Mouse (Mus musculus) c-Kit-positive CD71-positive TER-119-negative erythroid progenitor cells, embryonic 14.5 days (primary cell): Measurements from ENCODE around the gene Aifm2.

Experiments used
- DNase-seq: peaks from one replicate; pipeline ENCODE4 v3.0.0-alpha.2; 2013; ENCODE audit warnings: low read depth

Aifm2 gene

GRCm38 (mm10) chr10:61714771-61715461 is at the start of gene Aifm2:
TSS of gene Aifm2 (plus strand) at chr10:61715263.
- no peak for DNase-seq

- DNase-seq = no peak
Observed at GRCm38 (mm10) chr10:61665651-61666050, 49.4 kb upstream of the Aifm2 start.

GRCm38 (mm10) chr10:61669289-61669688 is 45.8 kb upstream of the Aifm2 start:
- DNase-seq = no peak

- DNase-seq = no peak
Observed at GRCm38 (mm10) chr10:61669896-61670295, 45.2 kb upstream of the Aifm2 start.

GRCm38 (mm10) chr10:61670758-61671157 is 44.3 kb upstream of the Aifm2 start:
- no peak for DNase-seq

- DNase-seq = peak; percentile 68
Observed at GRCm38 (mm10) chr10:61675935-61676334, 39.1 kb upstream of the Aifm2 start.

- no peak for DNase-seq
Observed at GRCm38 (mm10) chr10:61679545-61679944, 35.5 kb upstream of the Aifm2 start.

GRCm38 (mm10) chr10:61680015-61680913 is 34.8 kb upstream of the Aifm2 start, which contains the start of gene Sar1a:
TSS of gene Sar1a (plus strand) at chr10:61680299.
- DNase-seq = peak; percentile 95

GRCm38 (mm10) chr10:61689405-61689804 is 25.7 kb upstream of the Aifm2 start:
- no peak for DNase-seq

GRCm38 (mm10) chr10:61693563-61693962 is 21.5 kb upstream of the Aifm2 start:
- no peak for DNase-seq

GRCm38 (mm10) chr10:61694870-61695670 is 20.0 kb upstream of the Aifm2 start, which contains the start of gene Tysnd1:
TSS of gene Tysnd1 (plus strand) at chr10:61695514.
- peak; percentile 95 for DNase-seq

GRCm38 (mm10) chr10:61695703-61696559 is 19.1 kb upstream of the Aifm2 start:
- no peak for DNase-seq

GRCm38 (mm10) chr10:61696560-61696823 is 18.6 kb upstream of the Aifm2 start:
- no peak for DNase-seq

- DNase-seq = no peak
Observed at GRCm38 (mm10) chr10:61697028-61697427, 18.0 kb upstream of the Aifm2 start.

GRCm38 (mm10) chr10:61704663-61705062 is 10.4 kb upstream of the Aifm2 start:
- DNase-seq = no peak

GRCm38 (mm10) chr10:61706412-61707375 is 8.4 kb upstream of the Aifm2 start:
- no peak for DNase-seq

GRCm38 (mm10) chr10:61713601-61714000 is 1.5 kb upstream of the Aifm2 start:
- DNase-seq = no peak

- DNase-seq = no peak
Observed at GRCm38 (mm10) chr10:61714146-61714545, 917 bp upstream of the Aifm2 start.

- DNase-seq = no peak
Observed at GRCm38 (mm10) chr10:61715462-61715837, 387 bp downstream of the Aifm2 start.
